Mouse (Mus musculus) thymus, postnatal 36 days (tissue): Measurements from ENCODE around the gene 1110025L11Rik.
"Not testable (repeated sequence)": the region's sequence is repeated elsewhere in the genome, so short reads cannot be mapped to it uniquely, and the experiment has no call there.

ENCODE experiments used
- DNase-seq, 2 experiments: peaks; one replicate each; pipeline ENCODE4 v3.0.0; 2022; ENCODE audit warnings: mixed read lengths in 2 of 2

1110025L11Rik gene

DNA sequence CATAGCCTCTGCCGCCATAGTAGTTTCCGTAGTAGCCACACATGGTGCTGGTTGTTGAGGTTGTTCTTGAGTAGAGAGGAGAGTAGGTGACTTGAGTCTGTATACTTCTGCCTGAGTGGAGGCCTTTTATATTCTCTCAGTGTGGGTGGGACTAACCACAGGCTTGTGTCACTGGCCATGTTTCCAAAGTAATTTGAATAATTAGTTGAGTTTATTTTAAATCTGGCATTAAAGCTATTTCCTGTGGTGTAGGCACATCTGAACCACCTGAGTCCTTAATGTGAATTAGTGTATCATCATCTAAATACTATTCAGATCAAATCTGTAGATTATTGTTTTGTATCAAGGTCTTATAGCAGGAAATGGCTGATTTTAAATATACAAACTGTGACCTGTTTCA, at the start of gene 1110025L11Rik:
TSS of gene 1110025L11Rik (minus strand) at position 101 of the 400 bp plus-strand sequence.
- DNase-seq, result not testable (repeated sequence)

GRCm38 (mm10) chr16:89071041-89071440, 7.2 kb upstream of the 1110025L11Rik start:
- not testable (repeated sequence) for DNase-seq

GRCm38 (mm10) chr16:89047783-89048182, 16.0 kb downstream of the 1110025L11Rik start, which contains the start of gene Krtap6-5:
Krtap6-5 (minus strand) TSS chr16:89047883.
- DNase-seq, result no peak

DNA sequence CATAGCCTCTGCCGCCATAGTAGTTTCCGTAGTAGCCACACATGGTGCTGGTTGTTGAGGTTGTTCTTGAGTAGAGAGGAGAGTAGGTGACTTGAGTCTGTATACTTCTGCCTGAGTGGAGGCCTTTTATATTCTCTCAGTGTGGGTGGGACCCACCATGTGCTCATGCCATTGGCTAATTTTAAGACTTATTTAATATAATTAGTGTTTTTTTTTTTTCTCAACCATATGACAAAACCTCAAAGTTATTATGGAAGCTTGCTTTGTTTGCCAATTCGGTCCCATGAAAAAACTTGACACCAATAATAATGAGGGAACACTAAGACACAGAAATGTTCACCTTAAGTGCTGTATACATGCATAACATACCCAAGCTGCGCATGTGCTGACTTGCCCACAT, 22.4 kb downstream of the 1110025L11Rik start, which contains the start of gene Gm10228:
TSS of gene Gm10228 (minus strand) at position 101 of the 400 bp plus-strand sequence.
- DNase-seq, result not testable (repeated sequence)

- DNase-seq, result not testable (repeated sequence)
Measured at GRCm38 (mm10) chr16:89031399-89031798, 32.4 kb downstream of the 1110025L11Rik start, which contains the start of gene Krtap6-1. Krtap6-1 (plus strand) TSS chr16:89031699.

DNA sequence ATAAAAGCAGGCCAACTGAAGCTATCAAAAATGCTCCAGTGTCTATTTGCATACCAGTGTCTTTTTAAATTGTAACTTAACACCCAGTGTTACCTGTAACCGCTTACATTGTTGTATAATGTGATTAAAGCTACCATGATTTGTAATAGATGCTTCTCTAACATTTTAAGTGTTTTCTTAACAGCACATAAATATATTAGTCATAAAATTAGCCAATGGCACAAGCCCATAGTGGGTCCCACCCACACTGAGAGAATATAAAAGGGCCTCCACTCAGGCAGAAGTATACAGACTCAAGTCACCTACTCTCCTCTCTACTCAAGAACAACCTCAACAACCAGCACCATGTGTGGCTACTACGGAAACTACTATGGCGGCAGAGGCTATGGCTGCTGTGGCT, 48.8 kb downstream of the 1110025L11Rik start, which contains the start of gene Gm10229:
TSS of gene Gm10229 (plus strand) at position 301 of the 400 bp plus-strand sequence.
- not testable (repeated sequence) for DNase-seq

GRCm38 (mm10) chr16:89013973-89014372, 49.8 kb downstream of the 1110025L11Rik start:
- DNase-seq, result no peak
